Mouse (Mus musculus) intestine, embryonic 14.5 days (tissue): ENCODE measurements around the gene Ccdc88b. TPM values are rescaled to one million over a fixed set of nuclear protein-coding genes. Genes with fewer than 3 reads are reported as not detected.

Source experiments
- ATAC-seq: fragments of 200-750 bp; cut with Nextera tagmentation; replicated peaks from 2 replicates; pipeline ENCODE4 v1.8.0; 2017; ENCODE audit warnings: low read depth, moderate number of reproducible peaks, moderate TSS enrichment, moderate library complexity; ENCODE audit not compliant: low FRiP score, low TSS enrichment
- DNase-seq: peaks from one replicate; pipeline ENCODE4 v3.0.0-alpha.2; 2018; ENCODE audit warnings: low spot score
- H3K27ac ChIP-seq: fragments of 300-500 bp; sonication (generic); 2 replicates; pipeline ENCODE4 v1.5.1; 2014; ENCODE audit warnings: low read depth, mild to moderate bottlenecking, control low read depth
- H3K27me3 ChIP-seq: fragments of 300-500 bp; sonication (generic); replicated peaks from 2 replicates; pipeline ENCODE4 v1.6.1; 2014; ENCODE audit warnings: low read length, control low read depth; ENCODE audit not compliant: control insufficient read depth, insufficient read depth
- H3K36me3 ChIP-seq: fragments of 300-500 bp; sonication (generic); 2 replicates; pipeline ENCODE4 v1.6.1; 2014; ENCODE audit warnings: low read length, control low read depth; ENCODE audit not compliant: control insufficient read depth, insufficient read depth
- H3K4me1 ChIP-seq: fragments of 300-500 bp; sonication (generic); replicated peaks from 2 replicates; pipeline ENCODE4 v1.6.1; 2014; ENCODE audit warnings: low read length, control low read depth, mixed read lengths; ENCODE audit not compliant: control insufficient read depth, insufficient read depth
- H3K4me2 ChIP-seq: fragments of 300-500 bp; sonication (generic); 2 replicates; pipeline ENCODE4 v1.6.1; 2014; ENCODE audit warnings: low read length
- H3K4me3 ChIP-seq: fragments of 300-500 bp; sonication (generic); 2 replicates; pipeline ENCODE4 v1.5.1; 2014; ENCODE audit warnings: low read depth, low read length, control low read depth, mixed read lengths
- H3K9ac ChIP-seq: fragments of 300-500 bp; sonication (generic); 2 replicates; pipeline ENCODE4 v1.6.1; 2014; ENCODE audit warnings: mild to moderate bottlenecking, low read length
- H3K9me3 ChIP-seq: fragments of 300-500 bp; sonication (generic); 2 replicates; pipeline ENCODE4 v1.6.1; 2016; ENCODE audit warnings: low read length, control low read depth; ENCODE audit not compliant: control insufficient read depth
- WGBS: fragments of 180-500 bp; shearing (Covaris S2); extraction: QIAGEN DNeasy Blood & Tissue Kit; methylation state at CpG from one replicate; pipeline ENCODE4 v1.1.7; 2014; 5-methylcytosine and 5-hydroxymethylcytosine counted together
- polyA plus RNA-seq: library from polyadenylated mRNA; unstranded; fragments of >200 nt; fragmentation: Nextera tagmentation; extraction: Ambion mirVana; gene quantifications from 2 replicates; pipeline ENCODE4 v1.2.1, GENCODE M21; 2014

Ccdc88b gene
- polyA plus RNA-seq, 1 experiment from 2014 or later = 0.85 TPM

- Histone ChIP-seq H3K27ac (no peak overlapping the region), H3K4me3 (no peak overlapping the region), H3K9me3 (0 out of 2 replicates have a peak, but pooled peaks cover 2% of the 10 kb centered on the region), H3K4me1 (no peaks in the 10 kb centered on the region), H3K36me3 (no peaks in the 10 kb centered on the region), H3K4me2 (no peak overlapping the region), H3K9ac (no peak overlapping the region), H3K27me3 (no peaks in the 10 kb centered on the region)
- no peak for ATAC-seq
- DNase-seq = no peak
- WGBS = 92% methylated on average over 14 of the region's 14 CpGs
Measured at GRCm38 (mm10) chr19:6893731-6894451, 35.9 kb upstream of the Ccdc88b start.

GRCm38 (mm10) chr19:6892512-6892911, 34.5 kb upstream of the Ccdc88b start:
- no peak for ATAC-seq
- H3K4me1 ChIP-seq = no peaks in the 10 kb centered on the region
- 49% methylated on average over 4 of the region's 4 CpGs for WGBS
- H3K4me3 ChIP-seq = no peak overlapping the region
- DNase-seq = no peak
- H3K27me3 ChIP-seq = no peaks in the 10 kb centered on the region
- H3K27ac ChIP-seq = no peak overlapping the region
- no peak overlapping the region for H3K4me2 ChIP-seq
- H3K9me3 ChIP-seq = 0 out of 2 replicates have a peak, but pooled peaks cover 2% of the 10 kb centered on the region
- H3K9ac ChIP-seq = no peak overlapping the region
- no peaks in the 10 kb centered on the region for H3K36me3 ChIP-seq

- ATAC-seq (no peak), DNase-seq (no peak)
- Histone ChIP-seq H3K4me1 (no peaks in the 10 kb centered on the region), H3K4me3 (no peak overlapping the region), H3K36me3 (no peaks in the 10 kb centered on the region), H3K27ac (no peak overlapping the region), H3K4me2 (no peak overlapping the region), H3K27me3 (no peaks in the 10 kb centered on the region), H3K9me3 (peaks cover 4% of the 10 kb centered on the region; the same call in 1 of the 2 replicates), H3K9ac (no peak overlapping the region)
- WGBS = 89% methylated on average over 4 of the region's 4 CpGs
Measured at GRCm38 (mm10) chr19:6877965-6878364, 20.0 kb upstream of the Ccdc88b start.

- ATAC-seq (no peak), DNase-seq (no peak)
- Histone ChIP-seq H3K4me1 (no peaks in the 10 kb centered on the region), H3K9me3 (peaks cover 4% of the 10 kb centered on the region; the same call in 1 of the 2 replicates), H3K36me3 (no peaks in the 10 kb centered on the region), H3K4me2 (no peak overlapping the region), H3K27ac (no peak overlapping the region), H3K9ac (no peak overlapping the region), H3K4me3 (no peak overlapping the region), H3K27me3 (no peaks in the 10 kb centered on the region)
Measured at GRCm38 (mm10) chr19:6876799-6877198, 18.8 kb upstream of the Ccdc88b start.

GRCm38 (mm10) chr19:6875834-6876233, 17.8 kb upstream of the Ccdc88b start:
- H3K4me2 ChIP-seq = no peak overlapping the region
- DNase-seq (no peak), ATAC-seq (no peak)
- H3K36me3 ChIP-seq = no peaks in the 10 kb centered on the region
- no peak overlapping the region for H3K27ac ChIP-seq
- no peaks in the 10 kb centered on the region for H3K4me1 ChIP-seq
- H3K9ac ChIP-seq = no peak overlapping the region
- WGBS = 85% methylated on average over 6 of the region's 6 CpGs
- no peaks in the 10 kb centered on the region for H3K27me3 ChIP-seq
- peaks cover 4% of the 10 kb centered on the region; the same call in 1 of the 2 replicates for H3K9me3 ChIP-seq
- no peak overlapping the region for H3K4me3 ChIP-seq

GRCm38 (mm10) chr19:6874257-6874656, 16.2 kb upstream of the Ccdc88b start:
- H3K4me1 ChIP-seq = no peaks in the 10 kb centered on the region
- no peaks in the 10 kb centered on the region for H3K9me3 ChIP-seq
- no peaks in the 10 kb centered on the region for H3K27me3 ChIP-seq
- no peaks in the 10 kb centered on the region for H3K36me3 ChIP-seq
- no peak overlapping the region for H3K9ac ChIP-seq
- ATAC-seq (no peak), DNase-seq (no peak)
- 88% methylated on average over 1 of the region's 1 CpGs for WGBS
- no peak overlapping the region for H3K4me2 ChIP-seq
- no peak overlapping the region for H3K27ac ChIP-seq
- no peak overlapping the region for H3K4me3 ChIP-seq

GRCm38 (mm10) chr19:6872701-6873100, 14.7 kb upstream of the Ccdc88b start:
- Histone ChIP-seq H3K27ac (no peak overlapping the region), H3K9me3 (no peaks in the 10 kb centered on the region), H3K36me3 (no peaks in the 10 kb centered on the region), H3K27me3 (no peaks in the 10 kb centered on the region), H3K4me1 (no peaks in the 10 kb centered on the region), H3K4me2 (no peak overlapping the region), H3K4me3 (no peak overlapping the region), H3K9ac (no peak overlapping the region)
- no peak for ATAC-seq
- WGBS = 67% methylated on average over 3 of the region's 3 CpGs
- no peak for DNase-seq

- no peak overlapping the region for H3K27ac ChIP-seq
- no peak for DNase-seq
Measured at GRCm38 (mm10) chr19:6871574-6872271, 13.7 kb upstream of the Ccdc88b start.

More at GRCm38 (mm10) chr19:6871574-6872271, 13.7 kb upstream of the Ccdc88b start:
- ATAC-seq = 0 out of 2 replicates have a peak, but pooled peaks have one; percentile 23
- H3K4me2 ChIP-seq = no peak overlapping the region
- H3K4me1 ChIP-seq = no peaks in the 10 kb centered on the region
- no peak overlapping the region for H3K4me3 ChIP-seq
- H3K9ac ChIP-seq = no peak overlapping the region
- WGBS = 68% methylated on average over 5 of the region's 5 CpGs
- no peaks in the 10 kb centered on the region for H3K36me3 ChIP-seq
- no peaks in the 10 kb centered on the region for H3K9me3 ChIP-seq
- no peaks in the 10 kb centered on the region for H3K27me3 ChIP-seq
